Mouse (Mus musculus) c-Kit-positive CD71-negative TER-119-negative erythroid progenitor cells, embryonic 14.5 days (primary cell): ENCODE measurements around the gene Enox1.

Source experiments
- DNase-seq: peaks from one replicate; pipeline ENCODE4 v3.0.0-alpha.2; 2013; ENCODE audit warnings: low read depth

Gene Enox1

DNA sequence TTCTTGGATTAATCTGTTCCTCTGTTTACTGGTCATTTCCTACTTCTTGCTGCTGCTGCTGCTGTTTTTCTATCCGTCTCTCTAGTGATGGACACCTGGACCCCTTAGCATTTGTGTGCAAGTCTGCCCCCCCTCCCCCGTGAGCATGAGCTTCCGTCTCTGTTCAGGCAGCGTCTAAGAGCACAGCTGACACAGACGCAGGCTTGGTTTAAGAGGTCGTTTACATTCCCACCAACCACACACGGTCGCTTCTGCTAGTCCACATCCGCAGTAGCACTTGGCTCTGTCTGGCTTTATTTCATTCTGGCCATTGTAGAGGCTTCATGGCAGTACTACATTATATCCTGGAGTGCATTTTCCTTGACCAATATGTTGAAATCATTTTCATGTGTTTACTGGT lies 301.7 kb downstream of the Enox1 start:
- no peak for DNase-seq

DNA sequence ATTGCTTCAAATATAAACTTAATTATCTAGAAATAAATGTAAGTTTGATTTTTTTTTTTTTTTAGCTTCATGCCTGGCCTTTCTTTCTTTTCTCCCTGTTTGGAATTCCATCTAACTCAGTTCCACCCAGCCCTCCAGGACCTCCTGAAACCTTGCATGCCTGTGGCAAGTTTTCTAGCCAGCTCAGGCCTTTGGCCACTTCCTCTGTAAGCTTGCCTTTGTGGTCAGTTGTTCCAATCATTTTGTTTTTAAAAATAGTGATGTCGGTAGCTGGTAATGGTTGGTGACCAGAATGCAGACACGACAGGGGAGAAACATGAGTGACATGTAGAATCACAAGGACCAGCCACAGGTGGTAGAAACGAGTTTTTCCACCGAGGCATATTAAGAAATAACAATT lies 307.4 kb downstream of the Enox1 start:
- DNase-seq = no peak

DNA sequence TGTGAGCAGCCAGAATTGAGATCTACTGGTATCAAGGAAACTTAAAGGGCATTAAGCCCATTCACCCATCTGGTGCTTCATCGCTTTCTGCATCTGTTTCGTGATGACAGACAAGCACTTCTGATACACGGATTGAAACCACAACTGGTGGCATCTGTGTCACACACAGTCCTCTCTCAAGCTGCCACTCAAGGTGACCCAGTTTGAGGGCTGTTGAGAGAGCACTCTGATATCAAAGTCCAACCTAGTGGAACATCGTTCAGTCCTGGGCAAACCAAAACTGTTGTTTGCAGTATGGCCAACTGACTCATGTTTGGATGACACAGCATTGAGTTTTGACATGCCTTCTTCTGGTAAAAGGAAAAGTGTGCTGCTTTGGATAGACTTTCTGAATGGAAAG lies 308.2 kb downstream of the Enox1 start:
- no peak for DNase-seq

DNA sequence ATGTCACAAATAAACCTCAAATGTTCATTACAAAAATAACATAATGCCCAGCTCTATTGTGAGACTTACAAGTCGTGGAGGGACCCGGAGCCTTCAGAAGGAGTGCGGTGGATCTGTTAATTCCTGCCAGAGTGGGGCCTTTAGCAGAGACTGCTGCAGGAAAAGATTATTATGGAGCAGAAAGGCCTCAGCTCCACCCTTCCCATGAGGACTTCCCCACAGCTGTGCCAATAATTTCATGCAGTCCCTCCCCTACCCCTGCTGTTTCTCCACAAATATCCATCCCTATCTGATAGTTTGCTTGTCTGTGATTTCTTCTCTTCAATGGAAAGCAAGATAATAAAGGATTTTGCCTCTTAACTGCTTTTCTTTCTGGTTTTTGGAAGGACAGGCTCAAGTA lies 314.0 kb downstream of the Enox1 start:
- DNase-seq = no peak

DNA sequence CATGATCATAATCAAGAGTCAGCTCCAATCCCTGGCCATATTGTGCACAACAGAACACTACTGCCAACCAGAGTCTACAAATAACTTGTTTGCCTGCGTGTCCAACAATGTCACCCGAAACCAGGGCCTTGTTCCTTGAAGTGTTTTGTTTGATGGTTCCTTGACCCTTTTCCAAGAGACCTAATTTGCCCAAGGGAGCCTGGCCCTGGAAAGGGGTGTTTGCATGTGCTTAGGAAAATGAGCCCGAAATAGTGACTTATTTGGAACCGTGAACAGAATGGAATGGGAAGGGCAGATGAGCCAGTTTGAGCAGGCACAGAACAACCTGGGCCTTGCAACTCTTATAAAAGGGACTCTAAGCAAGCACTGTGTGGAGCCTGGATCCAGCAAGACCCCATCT lies 316.9 kb downstream of the Enox1 start:
- no peak for DNase-seq

DNA sequence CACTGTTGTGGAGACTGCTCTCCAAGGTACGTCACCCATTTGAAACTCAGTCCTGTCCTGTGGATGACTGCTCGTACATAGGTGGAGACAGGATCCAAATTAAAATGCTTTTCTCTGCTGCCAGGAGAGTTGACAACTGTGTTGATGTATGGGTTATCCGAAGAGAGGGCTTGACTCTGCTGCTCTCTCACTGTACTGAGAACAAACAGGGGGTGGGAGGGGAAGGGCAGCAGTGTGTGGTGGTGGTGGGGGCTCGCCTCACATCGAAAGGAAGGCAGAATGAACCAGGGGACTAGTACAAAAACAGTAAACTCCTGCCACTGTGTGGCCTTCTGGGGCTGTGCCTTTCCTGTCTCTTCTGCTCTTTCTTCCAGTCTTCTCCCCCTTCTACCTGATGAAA lies 317.5 kb downstream of the Enox1 start:
- DNase-seq = no peak

DNA sequence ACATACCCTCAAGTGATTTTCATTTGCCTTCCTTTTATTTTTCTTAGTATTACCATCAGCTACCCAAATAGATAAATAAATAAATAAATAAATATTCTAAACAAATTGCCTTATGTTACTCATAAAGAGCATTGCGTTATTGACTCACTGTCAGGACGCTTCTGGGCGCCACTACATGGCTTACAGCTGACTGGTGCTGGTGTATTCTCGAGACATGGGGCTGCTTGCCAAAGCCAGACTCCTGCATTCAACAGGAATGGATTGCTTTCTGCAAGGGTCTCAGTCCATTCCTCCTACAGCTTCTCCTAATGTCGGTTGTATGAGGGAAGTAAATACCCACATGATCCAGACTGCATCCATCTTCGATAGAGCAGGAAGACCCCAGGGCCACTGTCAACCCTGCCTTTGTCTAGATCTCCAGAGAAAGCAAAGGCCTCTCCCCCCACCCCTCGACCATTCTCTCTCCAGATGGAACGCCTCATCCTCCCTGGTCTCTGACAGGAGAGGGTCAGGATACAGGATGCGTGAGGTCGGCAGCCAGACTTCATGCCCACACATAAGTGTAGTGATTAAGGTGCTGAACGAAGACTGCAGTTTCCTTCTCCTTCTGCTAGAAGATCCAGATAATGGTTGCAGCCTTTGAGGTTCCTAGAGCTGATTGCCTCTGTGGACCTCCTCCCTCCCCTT lies 318.7 kb downstream of the Enox1 start:
- no peak for DNase-seq

DNA sequence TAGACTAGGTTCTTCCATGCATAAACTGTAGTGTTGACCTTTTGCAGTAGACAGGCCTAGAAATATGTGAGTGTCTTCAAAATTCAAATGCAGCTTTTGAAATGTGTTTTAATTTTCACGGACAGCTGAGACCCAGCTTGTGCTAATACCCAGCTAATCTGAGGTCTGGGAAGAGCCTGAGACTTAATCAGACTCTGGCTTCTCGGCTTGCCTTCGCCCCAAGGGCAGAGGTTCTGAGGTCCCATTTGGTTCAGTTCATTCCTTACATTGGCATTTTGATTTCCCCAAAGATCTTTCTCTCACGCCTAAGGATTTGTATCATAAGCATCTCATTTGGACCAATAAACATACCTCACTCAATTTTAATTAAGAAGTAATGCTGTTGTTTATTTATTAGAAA lies 321.1 kb downstream of the Enox1 start:
- no peak for DNase-seq

DNA sequence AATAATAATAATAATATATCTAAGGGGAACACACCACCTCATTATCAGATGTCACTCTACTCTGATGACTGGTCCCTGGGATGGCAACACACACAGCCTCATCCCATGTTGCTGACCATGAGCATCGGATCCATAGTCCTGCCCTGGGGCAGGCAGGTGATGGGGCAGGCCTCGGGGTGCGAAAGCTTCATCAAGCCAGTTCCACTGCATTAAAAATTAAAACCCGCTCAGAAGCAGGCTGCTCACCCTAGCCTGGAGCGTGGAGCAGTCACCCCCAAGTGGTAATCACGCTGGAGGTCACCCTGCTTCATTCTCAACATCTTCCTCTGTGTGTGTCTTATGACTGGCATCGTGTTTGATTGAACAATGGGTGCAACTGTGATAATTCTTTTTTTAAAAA lies 321.6 kb downstream of the Enox1 start:
- no peak for DNase-seq

DNA sequence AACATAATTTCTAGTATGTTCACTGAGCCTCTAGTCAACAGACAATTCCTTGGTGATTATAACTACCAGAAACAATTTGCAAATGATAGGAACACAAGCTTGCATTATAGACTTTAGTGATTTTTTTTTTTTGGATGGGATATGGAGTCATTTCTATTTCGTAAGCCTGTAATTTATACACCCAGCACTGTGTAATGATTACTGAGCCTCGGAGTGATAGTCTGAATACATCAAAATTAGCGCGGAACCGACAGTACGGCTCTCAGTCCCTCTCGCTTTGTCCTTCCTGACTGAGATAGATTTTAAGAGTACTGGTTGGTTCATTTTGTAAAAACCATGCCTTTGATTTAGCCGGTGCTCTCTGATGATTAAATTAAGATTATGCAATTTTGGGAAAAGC lies 322.1 kb downstream of the Enox1 start:
- no peak for DNase-seq

DNA sequence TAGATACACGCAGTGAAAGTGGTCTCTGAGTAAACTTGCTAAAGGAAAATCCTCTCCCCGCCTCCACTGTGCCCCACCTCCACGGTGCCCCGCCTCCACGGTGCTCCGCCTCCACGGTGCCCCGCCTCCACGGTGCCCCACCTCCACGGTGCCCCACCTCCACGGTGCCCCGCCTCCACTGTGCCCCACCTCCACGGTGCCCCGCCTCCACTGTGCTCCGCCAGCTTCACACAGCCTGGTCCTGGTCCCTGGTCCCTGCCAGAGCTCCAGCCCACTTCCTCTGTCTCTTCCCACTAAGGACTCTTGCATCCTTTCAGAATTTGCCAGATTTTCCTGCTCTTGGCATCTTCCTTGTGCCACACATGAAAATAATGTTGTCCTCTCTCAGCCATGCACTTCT lies 326.5 kb downstream of the Enox1 start:
- no peak for DNase-seq

DNA sequence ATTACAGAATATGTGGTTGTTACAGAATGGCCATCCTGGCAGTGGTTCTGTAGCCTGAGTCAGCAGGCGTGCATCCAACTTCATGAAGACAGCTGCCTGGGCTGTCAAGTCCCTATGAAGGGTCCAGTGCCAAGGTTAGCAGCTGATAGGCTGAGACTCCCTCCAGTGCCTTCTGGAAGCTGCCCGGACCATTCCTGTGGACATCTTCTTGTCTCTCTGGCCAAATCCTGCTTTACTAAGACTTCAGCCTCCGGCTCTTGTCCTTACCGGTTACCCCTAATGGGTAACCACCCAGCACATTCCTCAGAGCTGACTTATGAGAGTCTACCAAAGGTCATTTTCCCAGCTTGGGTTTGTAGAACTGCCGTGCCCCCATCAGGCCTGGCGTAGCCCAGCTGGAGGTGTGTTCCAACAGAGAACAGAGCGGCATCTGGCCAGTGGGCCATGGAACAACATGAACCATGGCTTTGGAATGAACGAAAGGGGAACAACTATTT lies 328.4 kb downstream of the Enox1 start:
- no peak for DNase-seq

DNA sequence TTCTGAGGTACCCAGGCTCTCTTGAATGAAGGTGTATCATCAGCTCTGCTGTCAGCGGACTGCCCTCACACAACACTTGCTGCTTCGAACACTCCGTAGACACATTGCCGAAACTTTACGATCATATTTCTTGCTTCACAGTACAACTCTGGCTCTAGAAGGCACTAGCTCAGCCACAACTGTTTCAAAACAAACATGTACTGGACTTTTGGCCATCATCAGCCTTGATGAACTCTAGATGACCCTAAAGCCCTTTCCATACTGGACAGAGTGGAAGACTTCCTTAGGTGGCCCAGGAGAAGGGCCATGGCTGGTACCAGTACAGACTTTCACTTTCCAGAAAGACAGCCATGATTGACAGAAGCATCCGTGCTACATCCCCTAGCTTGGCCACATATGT lies 334.1 kb downstream of the Enox1 start:
- no peak for DNase-seq

DNA sequence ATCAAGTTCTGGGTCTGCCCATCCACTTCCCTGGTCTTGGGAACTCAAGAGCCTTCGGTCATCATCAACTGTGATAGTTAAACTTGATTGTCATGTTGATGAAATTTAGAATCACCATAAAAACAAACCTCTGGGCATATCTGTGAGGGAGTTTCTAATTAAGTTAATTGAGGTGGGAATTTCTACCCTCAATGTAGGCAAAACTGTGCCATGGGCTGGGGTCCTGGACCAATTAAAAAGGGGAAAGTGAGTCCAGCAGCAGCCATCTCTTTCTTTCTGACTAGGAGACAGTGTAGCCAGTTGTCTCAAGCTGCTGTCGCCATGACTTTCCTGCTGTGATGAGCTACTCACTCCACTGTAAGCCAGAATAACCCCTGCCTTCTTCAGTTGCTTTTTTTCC lies 335.2 kb downstream of the Enox1 start:
- no peak for DNase-seq

DNA sequence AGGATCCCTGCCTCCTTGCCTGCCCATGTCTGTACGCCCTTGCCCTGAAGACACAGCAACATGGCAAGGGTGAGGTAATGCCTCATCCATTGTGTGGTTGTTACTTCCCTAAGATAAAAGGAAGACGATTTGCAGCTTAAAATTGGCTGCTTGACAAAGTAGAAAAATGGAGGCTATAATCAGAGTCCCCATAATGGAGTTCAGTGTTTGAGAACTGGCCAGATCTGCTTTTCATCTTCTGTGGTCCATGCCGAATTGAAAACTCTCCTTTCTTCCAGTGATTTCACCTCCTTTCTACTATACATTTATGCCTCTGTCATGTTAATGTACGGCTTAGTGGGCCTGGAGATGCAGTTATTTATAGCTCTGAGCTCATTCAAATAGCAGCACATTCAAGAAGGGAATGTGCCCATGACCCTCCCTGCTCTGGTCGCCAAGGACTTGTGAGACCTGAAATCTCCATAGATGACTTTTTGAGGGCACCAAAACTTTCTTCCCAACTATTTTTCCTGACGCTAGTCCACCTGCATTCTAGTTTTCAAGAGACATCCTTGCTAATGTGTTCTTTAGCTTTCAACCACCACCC lies 343.5 kb downstream of the Enox1 start:
- DNase-seq = no peak

DNA sequence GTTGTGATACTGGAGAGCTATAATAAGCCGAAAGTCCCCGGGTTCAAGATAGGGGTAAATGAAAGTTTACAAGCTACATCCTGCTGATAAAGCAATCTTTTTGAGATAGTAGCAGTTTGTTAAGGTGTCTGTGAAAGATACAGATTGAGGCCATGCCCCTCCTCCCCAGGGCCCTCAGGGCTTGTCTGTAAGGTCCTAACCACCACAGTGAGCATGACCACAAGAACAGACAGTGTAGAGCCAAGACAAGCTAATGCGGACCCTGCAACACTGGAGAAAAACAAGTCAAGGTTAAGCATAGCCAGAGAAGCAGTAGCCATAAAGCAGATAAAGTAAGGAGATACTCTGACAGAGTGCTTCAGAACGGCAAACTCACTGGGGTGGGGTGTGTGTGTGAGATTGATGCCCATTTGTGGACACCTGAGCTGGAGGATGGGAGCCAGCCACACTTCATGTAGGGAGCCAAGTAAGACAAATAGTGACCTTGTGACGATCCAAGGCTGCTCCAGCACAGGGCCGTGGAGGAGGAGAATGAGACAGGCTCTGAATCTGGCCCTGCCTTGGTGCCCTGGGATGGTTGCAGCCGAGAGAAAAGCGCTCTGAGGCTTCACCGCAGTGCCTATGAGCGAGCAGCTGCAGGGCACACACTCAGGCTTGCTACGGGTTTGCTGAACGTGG lies 348.0 kb downstream of the Enox1 start:
- DNase-seq = no peak

DNA sequence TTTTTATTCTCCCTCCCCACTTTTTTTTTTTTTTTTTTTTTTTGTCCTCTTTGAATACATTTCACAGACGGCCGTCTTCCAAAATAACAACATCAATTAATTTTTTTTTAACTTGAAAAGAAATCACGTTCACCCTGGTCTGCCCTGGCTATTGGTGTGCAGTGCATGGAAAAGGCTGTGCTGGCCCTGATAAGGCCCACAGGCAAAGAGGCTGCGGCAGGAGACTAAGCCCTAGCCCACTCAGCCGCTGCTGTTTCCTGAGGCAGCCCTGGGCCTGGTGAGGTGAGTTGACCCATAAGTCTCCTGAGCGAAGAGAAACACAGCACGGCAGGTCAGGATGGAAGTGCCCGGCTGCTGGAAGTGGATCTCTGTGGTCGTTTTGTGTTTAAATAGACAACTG lies 349.8 kb downstream of the Enox1 start:
- DNase-seq = no peak

DNA sequence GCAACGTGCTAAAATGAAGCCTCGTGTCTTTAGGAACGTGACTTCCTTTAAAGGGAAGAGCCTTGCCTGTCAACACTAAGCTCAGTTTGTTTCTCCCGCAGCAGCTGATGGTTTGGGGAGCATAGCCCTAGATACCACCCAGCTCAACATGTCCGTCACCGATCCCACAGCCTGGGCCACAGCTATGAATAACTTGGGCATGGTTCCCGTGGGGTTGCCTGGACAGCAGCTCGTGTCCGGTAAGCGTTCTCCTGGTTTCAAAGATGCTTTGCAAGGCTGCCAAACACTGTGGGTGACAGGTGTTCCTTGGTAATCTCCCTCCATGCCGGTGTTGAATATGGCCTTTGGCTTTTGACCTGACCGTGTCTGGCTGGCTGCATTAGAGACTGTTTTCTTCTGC lies 351.5 kb downstream of the Enox1 start:
- DNase-seq = no peak

DNA sequence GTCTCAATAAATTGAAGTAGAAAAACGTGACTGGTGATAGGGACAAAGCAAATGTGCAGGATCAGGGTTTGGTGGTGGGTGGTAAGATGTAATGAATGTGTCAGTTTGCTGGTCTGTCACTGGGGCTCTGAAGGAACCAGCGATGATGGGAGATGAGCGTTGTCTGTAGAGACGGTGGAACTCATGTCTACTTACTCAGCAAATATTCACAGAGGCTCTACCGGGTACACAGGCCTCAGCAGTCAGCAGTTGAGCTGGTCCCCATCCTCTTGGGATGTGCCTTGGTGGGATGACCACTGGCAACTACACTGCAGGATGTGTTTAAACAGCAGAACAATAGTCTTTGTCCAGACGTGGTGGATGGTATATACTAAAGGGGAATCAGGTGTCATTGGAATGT lies 352.5 kb downstream of the Enox1 start:
- no peak for DNase-seq

DNA sequence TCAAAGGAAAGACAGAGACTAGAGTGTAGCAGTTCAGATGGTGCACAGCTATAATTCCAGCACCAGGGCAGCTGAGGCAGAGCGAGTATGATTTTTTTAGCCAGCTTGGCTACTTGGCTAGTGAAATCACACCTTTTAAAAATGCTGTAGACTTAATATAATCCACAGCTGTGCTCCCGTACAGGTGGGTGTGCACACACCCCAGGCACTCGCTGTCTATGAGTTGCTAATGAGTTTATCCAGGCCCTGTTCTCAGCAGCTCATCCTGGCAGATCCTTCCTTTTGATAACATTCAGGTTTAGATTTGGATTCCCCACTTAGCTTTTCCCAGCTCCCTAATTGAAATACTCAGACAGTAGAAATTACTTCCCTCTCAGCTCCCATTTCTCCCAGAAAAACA lies 353.4 kb downstream of the Enox1 start:
- DNase-seq = no peak

DNA sequence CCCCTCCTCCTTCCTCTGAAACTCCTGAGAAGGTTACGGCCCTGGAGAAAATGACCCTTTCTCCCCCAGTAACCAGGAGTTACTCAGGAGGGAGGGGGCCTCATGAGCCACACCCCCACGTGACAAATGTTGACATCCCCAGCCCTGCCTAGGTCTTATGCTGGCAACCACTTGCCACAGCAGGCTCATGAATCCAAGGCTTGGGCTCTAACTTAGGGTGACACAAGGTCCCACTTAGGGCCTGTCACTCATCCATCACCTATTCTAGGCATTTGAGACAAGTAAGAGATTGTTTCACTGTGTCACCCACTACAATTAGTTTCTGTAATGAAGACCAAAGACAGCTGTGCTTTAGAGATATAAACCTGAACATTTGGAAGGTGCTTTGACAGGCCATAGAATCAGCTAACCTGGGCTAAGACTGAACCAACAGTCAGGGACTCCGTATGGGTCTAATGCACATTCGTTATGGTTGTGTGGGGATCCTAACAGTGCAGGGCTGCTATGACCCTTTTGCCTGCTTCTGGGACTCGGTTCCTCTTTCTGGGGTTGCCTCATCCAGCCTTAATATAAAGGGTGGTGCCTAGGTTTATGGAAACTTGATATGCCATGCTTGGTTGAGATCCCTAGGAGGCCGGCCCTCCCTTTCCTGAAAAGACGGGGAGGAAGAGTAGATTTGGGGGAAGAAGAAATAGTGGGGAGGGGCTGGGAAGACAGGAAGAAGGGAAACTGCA lies 354.7 kb downstream of the Enox1 start:
- DNase-seq = no peak

DNA sequence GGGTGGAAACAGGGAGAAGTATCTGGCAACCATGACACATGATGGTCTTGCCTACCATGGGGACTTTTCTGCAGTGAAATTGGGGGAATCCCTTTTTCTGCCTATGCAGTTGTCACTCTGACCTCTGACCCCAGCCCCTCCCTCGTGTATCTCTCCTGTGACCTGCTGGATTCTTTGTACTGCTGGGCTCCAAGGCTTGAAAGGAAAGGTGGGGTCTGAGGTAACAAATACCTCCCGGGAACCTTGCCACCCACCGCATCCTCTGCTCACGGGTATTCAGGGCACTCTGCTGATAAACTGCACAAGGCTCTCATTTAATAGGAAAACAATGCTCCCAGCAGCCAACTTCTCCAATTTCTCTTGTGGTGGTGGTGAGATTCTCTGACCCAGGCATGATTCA lies 361.5 kb downstream of the Enox1 start:
- DNase-seq = no peak
